Mouse (Mus musculus) left cerebral cortex, postnatal 14 days (tissue): ENCODE data around the gene Erbb3. TPM values are rescaled to one million over a fixed set of nuclear protein-coding genes. Genes with fewer than 3 reads are reported as not detected.
"Not testable (repeated sequence)": the region's sequence is repeated elsewhere in the genome, so short reads cannot be mapped to it uniquely, and the experiment has no call there.

Experiments
- DNase-seq, 2 experiments: peaks; one replicate each; pipeline ENCODE4 v3.0.0; 2021 to 2022; ENCODE audit warnings: low spot score in 2 of 2, mixed read lengths in 1 of 2
- intact Hi-C: fragments of 180-260 bp; cut with DNase I; formaldehyde crosslinking; loops from one replicate; pipeline ENCODE4 v1.15.1; 2025
- total RNA-seq, 2 experiments: library from RNA; stranded (reverse); gene quantifications; 2 replicates each; pipeline ENCODE4 v1.2.3; 2021

Erbb3 gene
- total RNA-seq, 2 experiments from 2014 or later: 3.3 to 4.9 TPM

DNA sequence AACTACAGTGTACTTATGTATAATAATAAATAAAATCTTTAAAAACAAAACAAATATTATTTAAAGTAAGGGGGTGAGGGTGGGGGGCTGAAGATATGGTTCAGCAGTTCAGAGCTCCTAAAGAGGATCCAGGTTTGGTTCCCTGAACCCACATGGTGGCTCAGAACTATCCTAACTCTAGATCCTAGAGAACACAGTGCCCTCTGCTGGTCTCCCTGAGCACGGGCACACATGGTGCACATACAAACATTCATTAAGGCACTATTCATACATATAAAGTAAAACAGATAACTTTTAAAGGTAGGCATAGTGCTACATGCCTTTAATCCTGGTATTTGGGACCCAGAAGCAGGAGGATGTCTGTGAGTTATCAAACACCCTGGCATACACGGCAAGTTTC is 14.4 kb downstream of the Erbb3 start:
- DNase-seq: no peak
- intact Hi-C loops: no loop called here

- DNase-seq: peak; percentile 98 to 99
- intact Hi-C loops: loop anchor here (5.0 kb wide), 2 partner anchors 46 to 106 kb away; partner anchors contain the start of gene Suox
Observed at GRCm38 (mm10) chr10:128565788-128566531, 23.5 kb downstream of the Erbb3 start, which contains the start of gene Pa2g4. Gene Pa2g4, minus strand, starts transcription at chr10:128565987.

DNA sequence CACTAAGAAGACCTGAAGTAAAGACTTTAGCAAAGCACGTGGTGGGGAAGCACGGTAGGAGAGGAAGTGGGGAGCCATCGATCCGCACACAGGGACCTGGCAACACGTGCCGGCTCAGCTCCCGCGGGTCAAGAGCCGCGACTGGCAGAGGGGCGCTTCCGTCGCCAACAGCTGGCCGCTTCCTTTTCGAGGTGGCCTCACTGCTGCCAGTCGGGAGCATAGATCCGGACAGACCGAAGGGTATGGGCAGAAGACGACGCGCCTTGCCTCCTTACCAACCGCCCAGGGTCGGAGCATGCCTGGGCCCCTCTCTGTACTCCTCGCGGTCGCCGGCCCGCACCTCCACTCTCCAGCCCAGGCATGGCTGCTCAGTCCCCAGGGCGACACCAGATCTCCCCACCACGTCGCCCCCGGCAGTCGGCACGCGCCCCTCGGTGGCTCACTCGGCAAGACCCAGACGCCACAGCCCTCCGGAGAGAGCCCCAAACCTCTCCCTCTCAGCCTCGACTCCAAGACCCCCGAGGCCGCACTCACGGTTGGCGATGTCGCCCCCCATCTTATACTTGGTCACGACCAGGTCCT is 24.2 kb downstream of the Erbb3 start:
- intact Hi-C loops: loop anchor here (5.0 kb wide), 2 partner anchors 47 to 107 kb away; partner anchors contain the start of gene Suox
- no peak for DNase-seq

GRCm38 (mm10) chr10:128563544-128563943 is 25.9 kb downstream of the Erbb3 start:
- DNase-seq: no peak

DNA sequence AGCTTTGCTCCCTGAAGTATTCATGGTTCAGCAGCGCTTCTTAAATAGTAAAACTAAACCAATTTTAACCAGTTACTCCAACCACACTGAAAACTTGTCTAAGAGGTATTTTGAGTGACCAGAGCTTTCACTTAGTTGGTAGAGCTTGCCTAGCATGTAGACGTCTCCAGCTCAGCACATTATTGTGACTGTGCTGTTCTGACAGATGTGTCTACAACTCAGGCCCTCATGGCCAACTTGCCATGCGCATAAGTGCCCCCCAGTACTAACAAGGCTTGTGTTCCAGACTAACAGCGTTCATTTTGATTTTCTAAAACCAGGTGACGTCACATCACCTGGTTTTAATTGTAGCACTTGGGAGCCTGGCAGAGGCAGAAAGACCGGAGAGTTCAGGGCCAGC is 32.5 kb downstream of the Erbb3 start:
- intact Hi-C loops: no loop called here
- DNase-seq: no peak

More at GRCm38 (mm10) chr10:128563544-128563943, 25.9 kb downstream of the Erbb3 start:
- intact Hi-C loops: no loop called here

GRCm38 (mm10) chr10:128556286-128556685 is 33.2 kb downstream of the Erbb3 start:
- DNase-seq: no peak
- intact Hi-C loops: no loop called here

DNA sequence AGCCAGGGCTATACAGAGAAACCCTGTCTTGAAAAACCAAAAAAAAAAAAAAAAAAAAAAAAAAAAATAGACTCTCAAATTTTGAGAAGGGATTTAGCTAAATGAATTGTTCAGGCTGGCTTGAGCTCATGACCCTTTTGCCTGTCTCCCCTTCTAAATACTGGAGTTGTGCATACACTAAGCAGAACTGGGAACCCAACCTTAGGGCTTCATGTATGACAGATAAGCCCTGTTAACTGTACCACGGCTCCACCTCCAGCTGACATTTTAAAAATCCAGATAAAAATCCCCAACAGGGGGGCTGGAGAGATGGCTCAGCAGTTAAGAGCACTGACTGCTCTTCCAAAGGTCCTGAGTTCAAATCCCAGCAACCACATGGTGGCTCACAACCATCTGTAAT is 33.9 kb downstream of the Erbb3 start:
- intact Hi-C loops, DNase-seq: not testable (repeated sequence)

DNA sequence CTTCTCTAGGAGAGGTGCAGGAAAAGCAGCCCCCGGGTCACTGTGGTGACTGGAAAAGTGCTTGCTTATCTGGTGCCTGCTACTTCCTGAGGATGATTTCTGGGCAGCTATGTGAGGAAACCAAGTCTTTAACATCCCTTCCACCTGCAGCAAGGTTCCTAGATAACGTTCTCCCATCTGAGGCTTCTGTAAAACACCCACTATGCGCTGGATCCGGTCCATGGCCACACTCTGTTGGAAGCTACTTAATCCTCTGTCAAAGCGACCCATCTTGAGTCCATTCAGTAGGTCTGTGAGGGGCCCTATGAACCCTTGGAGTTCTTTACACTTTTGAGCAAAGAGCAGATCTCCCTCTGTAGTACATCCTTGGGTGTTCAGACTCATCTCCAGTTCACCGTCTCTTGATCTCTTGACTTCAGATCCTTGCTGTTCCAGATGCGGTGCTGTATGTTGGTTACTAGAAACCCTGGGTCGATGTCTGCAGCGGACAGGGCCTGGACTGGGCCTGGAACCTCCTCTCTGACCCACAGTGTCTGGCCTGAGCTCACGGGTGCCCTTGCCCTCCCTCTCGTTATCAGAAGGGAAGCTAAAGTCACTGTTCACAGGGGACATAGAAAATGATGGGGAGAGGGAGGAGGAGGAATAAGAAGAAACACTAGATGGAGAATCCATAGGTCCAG is 39.2 kb downstream of the Erbb3 start:
- intact Hi-C loops, DNase-seq: not testable (repeated sequence)

DNA sequence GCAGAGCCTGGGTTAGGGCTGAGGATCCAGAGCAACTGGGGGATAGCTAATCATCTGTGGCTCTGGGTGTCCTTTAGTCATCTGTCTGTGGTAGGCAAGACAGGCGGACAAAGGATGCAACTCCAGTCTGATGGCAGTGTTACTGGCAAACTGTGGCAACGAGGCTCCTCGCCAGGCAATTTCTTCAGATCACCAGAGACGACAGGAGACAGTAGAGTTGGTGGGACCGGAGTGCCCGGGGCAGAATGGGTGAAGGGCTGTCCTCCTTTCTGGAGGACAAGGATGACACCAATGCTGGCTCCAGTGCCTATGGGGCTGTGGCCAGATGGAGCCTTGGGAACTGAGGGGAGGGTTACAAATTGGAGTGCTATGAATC is 39.8 kb downstream of the Erbb3 start:
- not testable (repeated sequence) for DNase-seq
- intact Hi-C loops: loop anchor here (10.0 kb wide), 1 partner anchor 175 kb away; the partner anchor contains the start of gene Ankrd52

DNA sequence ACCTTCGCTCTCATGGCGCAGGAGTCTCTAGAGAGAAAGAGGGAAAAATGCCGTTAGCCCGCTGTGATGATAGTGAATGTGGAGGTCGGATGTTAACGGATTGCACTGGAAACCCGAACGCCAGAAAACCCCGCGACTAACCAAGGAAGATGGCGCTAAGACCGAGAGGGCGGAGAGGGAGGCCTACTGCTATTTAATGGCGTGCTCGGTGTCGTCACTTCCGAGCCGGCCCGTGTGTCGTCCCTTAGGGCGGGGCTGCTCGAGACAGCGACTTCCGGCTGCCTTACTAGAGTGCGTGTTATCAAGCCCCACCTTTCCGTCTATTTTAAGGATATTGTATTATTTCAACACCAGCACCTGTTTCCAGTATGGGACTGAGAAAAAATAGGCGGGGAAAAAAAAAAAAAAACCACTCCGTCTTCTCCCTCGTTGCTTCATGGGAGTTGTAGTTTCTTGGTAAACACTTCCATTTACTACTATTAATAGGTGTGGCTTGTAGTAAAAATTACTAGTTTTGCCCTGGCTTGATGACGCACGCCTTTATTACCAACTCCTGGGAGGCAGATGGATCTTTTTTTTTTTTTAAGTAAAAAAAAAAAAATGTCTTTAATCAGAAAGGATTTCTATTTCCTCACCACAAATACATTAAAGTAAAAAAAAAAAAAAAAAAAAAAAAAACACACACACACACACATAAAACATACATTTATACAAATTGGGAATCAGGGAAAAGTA is 40.3 kb downstream of the Erbb3 start, which contains the start of gene Rpl41:
Gene Rpl41, minus strand, starts transcription at position 359 of the 735 bp plus-strand sequence.
- intact Hi-C loops: loop anchor here (10.0 kb wide), 1 partner anchor 174 kb away; the partner anchor contains the start of gene Ankrd52
- DNase-seq: peak; percentile 92 to 97

GRCm38 (mm10) chr10:128548051-128548791 is 41.2 kb downstream of the Erbb3 start:
- peak in 1 of 2 experiments; percentile 33 for DNase-seq
- intact Hi-C loops: loop anchor here (10.0 kb wide), 1 partner anchor 173 kb away; the partner anchor contains the start of gene Ankrd52

DNA sequence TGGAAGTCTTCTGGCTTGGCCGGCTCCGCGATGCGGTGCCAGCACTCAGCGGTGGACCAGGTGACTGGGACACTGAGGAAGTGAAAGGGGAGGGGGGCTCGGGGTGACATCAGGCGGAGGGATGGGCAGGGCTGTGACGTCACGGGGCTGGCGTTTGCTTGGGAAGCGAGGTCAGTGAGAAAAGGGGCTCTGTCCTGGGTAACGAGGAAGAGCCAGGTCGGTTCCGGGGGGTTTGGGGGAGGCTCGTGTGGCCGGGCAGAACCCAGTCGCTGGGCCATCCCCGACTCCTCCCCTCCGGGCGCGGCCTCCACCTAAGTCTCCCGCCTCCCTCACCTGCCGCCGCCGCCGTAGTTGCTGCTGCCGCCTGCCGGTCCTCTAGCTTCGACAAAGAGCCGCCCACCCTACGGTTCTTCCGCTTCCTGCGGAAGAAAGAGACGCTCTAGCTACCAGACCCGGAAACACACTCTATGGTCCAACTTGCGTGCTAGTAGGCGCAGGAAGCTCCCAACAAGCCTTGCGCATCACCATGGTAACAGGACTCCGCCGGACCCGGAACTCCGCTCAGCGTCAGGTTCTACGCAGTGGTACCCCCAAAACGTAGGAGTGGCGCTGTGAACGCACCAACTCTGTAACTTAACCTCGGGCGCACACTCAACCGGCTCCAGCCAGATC is 42.0 kb downstream of the Erbb3 start, which contains the start of gene Zc3h10:
Gene Zc3h10, minus strand, starts transcription at position 414 of the 672 bp plus-strand sequence.
- DNase-seq: peak; percentile 95 to 98
- intact Hi-C loops: loop anchor here (10.0 kb wide), 1 partner anchor 173 kb away; the partner anchor contains the start of gene Ankrd52

GRCm38 (mm10) chr10:128546787-128547186 is 42.7 kb downstream of the Erbb3 start:
- intact Hi-C loops: loop anchor here (10.0 kb wide), 1 partner anchor 172 kb away; the partner anchor contains the start of gene Ankrd52
- no peak for DNase-seq

DNA sequence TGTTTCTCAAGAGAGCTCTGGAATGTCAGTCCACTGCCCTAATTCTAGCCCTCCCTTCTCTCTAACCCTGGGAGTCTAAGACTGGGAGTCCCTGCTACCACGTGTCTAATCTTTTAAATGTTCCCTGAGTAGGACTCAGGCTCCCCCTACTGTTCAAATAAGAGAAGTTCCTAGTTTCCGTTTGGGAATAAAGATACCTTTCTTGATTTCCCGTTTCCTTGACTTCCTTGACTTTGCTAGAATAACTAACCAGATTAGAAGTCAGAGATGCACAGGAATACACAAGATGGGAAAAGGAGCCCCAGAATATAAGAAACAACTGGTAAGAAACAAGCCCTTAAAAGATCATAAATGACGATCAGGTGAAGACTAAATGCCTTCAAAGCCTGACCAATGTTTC is 43.1 kb downstream of the Erbb3 start:
- peak; percentile 15 to 69 for DNase-seq
- intact Hi-C loops: loop anchor here (10.0 kb wide), 1 partner anchor 172 kb away; the partner anchor contains the start of gene Ankrd52

GRCm38 (mm10) chr10:128545570-128545898 is 43.9 kb downstream of the Erbb3 start:
- no peak for DNase-seq
- intact Hi-C loops: loop anchor here (10.0 kb wide), 1 partner anchor 171 kb away; the partner anchor contains the start of gene Ankrd52

DNA sequence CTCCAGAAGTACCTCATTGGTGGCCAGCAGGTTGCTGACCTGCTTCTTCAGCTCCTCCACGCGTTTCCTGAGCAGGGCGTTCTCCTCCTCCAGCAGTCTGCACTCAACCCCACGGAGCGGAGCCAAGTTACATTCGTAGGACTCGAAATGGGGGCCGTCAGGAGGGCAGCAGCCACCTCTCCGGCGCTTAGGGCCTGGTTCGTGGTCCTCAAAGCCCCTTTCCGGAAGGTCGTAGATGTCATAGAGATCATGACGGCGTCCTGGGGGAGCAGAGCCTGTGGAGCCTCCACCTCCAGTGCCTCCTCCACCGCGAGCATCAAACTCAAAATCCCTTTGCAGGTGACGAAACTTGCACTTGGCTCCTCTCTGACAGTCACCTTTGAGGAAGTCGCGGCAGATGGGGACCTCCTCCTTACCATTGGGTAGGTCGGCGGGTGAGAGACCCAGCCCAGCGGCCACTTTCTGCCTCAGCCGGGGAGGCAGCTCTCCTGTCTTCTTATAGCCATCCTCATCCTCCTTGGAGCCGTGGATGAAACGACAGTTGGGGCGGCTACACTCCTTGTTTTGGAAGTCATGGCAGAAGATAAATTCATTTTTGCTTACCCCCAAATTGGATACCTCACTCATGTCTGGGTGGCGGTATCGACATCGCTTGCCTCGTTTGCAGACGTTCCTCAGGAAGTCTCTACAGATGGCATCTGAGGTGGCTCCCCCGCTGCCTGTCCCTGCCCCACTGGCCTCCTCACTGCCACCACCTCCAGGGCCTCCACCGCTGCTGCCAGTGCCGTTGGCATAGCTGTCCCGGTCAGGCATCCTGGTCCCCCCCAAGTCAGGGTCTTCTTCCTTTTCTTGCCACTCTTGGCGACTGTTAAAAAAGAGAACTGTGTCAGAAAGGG is 44.5 kb downstream of the Erbb3 start:
- intact Hi-C loops: loop anchor here (10.0 kb wide), 1 partner anchor 170 kb away; the partner anchor contains the start of gene Ankrd52
- no peak for DNase-seq
